Mouse (Mus musculus): ENCODE results near the gene Fam163a. TPM values are rescaled to one million over a fixed set of nuclear protein-coding genes. Genes with fewer than 3 reads are reported as not detected.

Gene Fam163a
- polyA plus RNA-seq, 1 experiment: not detected

GRCm38 (mm10) chr1:156046688-156047087 is 158.1 kb downstream of the Fam163a start:
- no peaks in the 10 kb centered on the region for H3K27me3 ChIP-seq (ENCODE audit: control insufficient read depth, insufficient read depth, insufficient read length)
- H3K36me3 ChIP-seq (ENCODE audit: control insufficient read depth, insufficient read depth): peaks cover 81% of the 10 kb centered on the region
- H3K79me3 ChIP-seq (ENCODE audit: low read depth): peaks cover 74% of the 10 kb centered on the region
- no peak overlapping the region for H3ac ChIP-seq (ENCODE audit: control insufficient read depth, insufficient read length, low read depth)
- TF ChIP-seq MYOD1 (IDR thresholded peaks at IDR 0.05; ENCODE audit: control insufficient read depth, insufficient read length, low read depth) (peak; percentile 72), CEBPB (IDR thresholded peaks at IDR 0.05; ENCODE audit: low read depth) (no peak), MYOG (IDR thresholded peaks at IDR 0.05; ENCODE audit: control insufficient read depth, extremely low read depth, insufficient read length) (no peak), CTCF (IDR thresholded peaks at IDR 0.05; ENCODE audit: control insufficient read depth, insufficient read depth, insufficient read length) (no peak), FOSL1 (IDR thresholded peaks at IDR 0.05; ENCODE audit: insufficient read depth, low read length, poor library complexity, severe bottlenecking) (no peak), USF1 (IDR thresholded peaks at IDR 0.05; ENCODE audit: low read depth) (no peak)
- H3K4me3 ChIP-seq (ENCODE audit: insufficient read depth, poor library complexity, severe bottlenecking): no peak overlapping the region
- H3K79me2 ChIP-seq (ENCODE audit: control insufficient read depth, insufficient read depth): peaks cover 100% of the 10 kb centered on the region

GRCm38 (mm10) chr1:156044211-156044611 is 160.6 kb downstream of the Fam163a start:
- no peak for TF ChIP-seq USF1 (IDR thresholded peaks at IDR 0.05; ENCODE audit: low read depth)
- no peak for TF ChIP-seq FOSL1 (IDR thresholded peaks at IDR 0.05; ENCODE audit: insufficient read depth, low read length, poor library complexity, severe bottlenecking)
- no peak for TF ChIP-seq CEBPB (IDR thresholded peaks at IDR 0.05; ENCODE audit: low read depth)
- TF ChIP-seq MYOG (IDR thresholded peaks at IDR 0.05; ENCODE audit: control insufficient read depth, extremely low read depth, insufficient read length): no peak
- no peak for TF ChIP-seq MAX (IDR thresholded peaks at IDR 0.05)
- no peak for TF ChIP-seq MYOD1 (IDR thresholded peaks at IDR 0.05; ENCODE audit: control insufficient read depth, insufficient read length, low read depth)
- TF ChIP-seq CTCF (IDR thresholded peaks at IDR 0.05; ENCODE audit: control insufficient read depth, insufficient read depth, insufficient read length): no peak
- Histone ChIP-seq H3K79me2 (ENCODE audit: control insufficient read depth, insufficient read depth) (peaks cover 99% of the 10 kb centered on the region), H3ac (ENCODE audit: control insufficient read depth, insufficient read length, low read depth) (no peak overlapping the region), H3K79me3 (ENCODE audit: low read depth) (peaks cover 83% of the 10 kb centered on the region), H3K4me3 (ENCODE audit: insufficient read depth, poor library complexity, severe bottlenecking) (no peak overlapping the region), H3K36me3 (ENCODE audit: control insufficient read depth, insufficient read depth) (peaks cover 64% of the 10 kb centered on the region), H3K27me3 (ENCODE audit: control insufficient read depth, insufficient read depth, insufficient read length) (no peaks in the 10 kb centered on the region)

- peaks cover 84% of the 10 kb centered on the region for H3K79me3 ChIP-seq (ENCODE audit: low read depth)
- peaks cover 99% of the 10 kb centered on the region for H3K79me2 ChIP-seq (ENCODE audit: control insufficient read depth, insufficient read depth)
- H3K27me3 ChIP-seq (ENCODE audit: control insufficient read depth, insufficient read depth, insufficient read length): no peaks in the 10 kb centered on the region
- peaks cover 52% of the 10 kb centered on the region for H3K36me3 ChIP-seq (ENCODE audit: control insufficient read depth, insufficient read depth)
- H3ac ChIP-seq (ENCODE audit: control insufficient read depth, insufficient read length, low read depth): no peak overlapping the region
- no peak overlapping the region for H3K4me3 ChIP-seq (ENCODE audit: insufficient read depth, poor library complexity, severe bottlenecking)
- TF ChIP-seq USF1 (IDR thresholded peaks at IDR 0.05; ENCODE audit: low read depth) (no peak), CTCF (IDR thresholded peaks at IDR 0.05; ENCODE audit: control insufficient read depth, insufficient read depth, insufficient read length) (peak; percentile 25), CEBPB (IDR thresholded peaks at IDR 0.05; ENCODE audit: low read depth) (no peak), FOSL1 (IDR thresholded peaks at IDR 0.05; ENCODE audit: insufficient read depth, low read length, poor library complexity, severe bottlenecking) (no peak), MYOG (IDR thresholded peaks at IDR 0.05; ENCODE audit: control insufficient read depth, extremely low read depth, insufficient read length) (no peak), MAX (IDR thresholded peaks at IDR 0.05) (no peak)
Measured at GRCm38 (mm10) chr1:156043027-156043426, 161.8 kb downstream of the Fam163a start.

GRCm38 (mm10) chr1:156042481-156042880 is 162.3 kb downstream of the Fam163a start:
- Histone ChIP-seq H3K4me3 (ENCODE audit: insufficient read depth, poor library complexity, severe bottlenecking) (no peak overlapping the region), H3K27me3 (ENCODE audit: control insufficient read depth, insufficient read depth, insufficient read length) (no peaks in the 10 kb centered on the region), H3K36me3 (ENCODE audit: control insufficient read depth, insufficient read depth) (peaks cover 47% of the 10 kb centered on the region), H3K79me2 (ENCODE audit: control insufficient read depth, insufficient read depth) (peaks cover 99% of the 10 kb centered on the region), H3ac (ENCODE audit: control insufficient read depth, insufficient read length, low read depth) (no peak overlapping the region), H3K79me3 (ENCODE audit: low read depth) (peaks cover 84% of the 10 kb centered on the region)
- no peak for TF ChIP-seq MAX (IDR thresholded peaks at IDR 0.05)
- no peak for TF ChIP-seq FOSL1 (IDR thresholded peaks at IDR 0.05; ENCODE audit: insufficient read depth, low read length, poor library complexity, severe bottlenecking)
- no peak for TF ChIP-seq USF1 (IDR thresholded peaks at IDR 0.05; ENCODE audit: low read depth)
- TF ChIP-seq MYOD1 (IDR thresholded peaks at IDR 0.05; ENCODE audit: control insufficient read depth, insufficient read length, low read depth): no peak
- TF ChIP-seq CTCF (IDR thresholded peaks at IDR 0.05; ENCODE audit: control insufficient read depth, insufficient read depth, insufficient read length): no peak
- no peak for TF ChIP-seq MYOG (IDR thresholded peaks at IDR 0.05; ENCODE audit: control insufficient read depth, extremely low read depth, insufficient read length)
- no peak for TF ChIP-seq CEBPB (IDR thresholded peaks at IDR 0.05; ENCODE audit: low read depth)

DNA sequence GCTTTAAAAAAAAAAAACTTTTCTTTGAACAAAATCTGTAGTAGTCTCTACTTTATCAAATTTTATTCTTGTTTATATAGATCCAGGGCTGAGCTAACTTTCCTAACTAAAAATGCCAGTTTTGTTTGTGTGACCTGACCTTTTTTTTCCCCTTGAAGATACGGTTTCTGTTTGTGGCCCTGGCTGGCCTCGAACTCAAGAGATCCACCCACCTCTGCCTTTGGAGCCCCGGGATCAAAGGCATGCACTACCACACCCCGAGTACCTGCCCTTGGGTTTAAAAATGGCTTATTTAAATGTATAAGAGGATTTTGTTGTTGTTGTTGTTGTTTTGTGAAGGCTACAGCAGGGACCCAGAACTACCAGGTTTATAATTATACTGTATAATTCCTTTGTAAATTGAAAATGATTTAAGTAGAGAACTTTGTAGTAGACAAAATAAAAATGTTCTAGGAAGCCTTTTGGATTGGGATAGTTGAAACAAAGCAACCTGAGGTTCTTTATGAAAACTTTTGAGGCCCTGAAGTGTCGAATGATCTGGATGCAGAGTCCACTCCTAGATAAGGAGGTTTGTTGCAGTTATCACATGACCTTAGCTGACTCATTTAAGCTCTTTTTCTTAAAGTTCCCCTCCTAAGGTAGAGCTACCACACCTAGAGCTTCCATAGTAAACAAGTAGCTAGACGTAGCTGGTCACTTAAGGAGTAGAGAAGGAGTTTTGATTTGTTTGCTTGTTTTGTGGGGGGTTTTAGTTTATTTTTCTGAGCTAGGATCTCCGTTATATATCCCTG is 163.2 kb downstream of the Fam163a start:
- Histone ChIP-seq H3ac (ENCODE audit: control insufficient read depth, insufficient read length, low read depth) (no peak overlapping the region), H3K36me3 (ENCODE audit: control insufficient read depth, insufficient read depth) (peaks cover 41% of the 10 kb centered on the region), H3K79me3 (ENCODE audit: low read depth) (peaks cover 81% of the 10 kb centered on the region), H3K4me3 (ENCODE audit: insufficient read depth, poor library complexity, severe bottlenecking) (peak overlapping the region; percentile 47), H3K27me3 (ENCODE audit: control insufficient read depth, insufficient read depth, insufficient read length) (no peaks in the 10 kb centered on the region), H3K79me2 (ENCODE audit: control insufficient read depth, insufficient read depth) (peaks cover 99% of the 10 kb centered on the region)
- TF ChIP-seq MAX (IDR thresholded peaks at IDR 0.05) (no peak), CTCF (IDR thresholded peaks at IDR 0.05; ENCODE audit: control insufficient read depth, insufficient read depth, insufficient read length) (no peak), CEBPB (IDR thresholded peaks at IDR 0.05; ENCODE audit: low read depth) (no peak), USF1 (IDR thresholded peaks at IDR 0.05; ENCODE audit: low read depth) (no peak), MYOD1 (IDR thresholded peaks at IDR 0.05; ENCODE audit: control insufficient read depth, insufficient read length, low read depth) (no peak), FOSL1 (IDR thresholded peaks at IDR 0.05; ENCODE audit: insufficient read depth, low read length, poor library complexity, severe bottlenecking) (no peak), MYOG (IDR thresholded peaks at IDR 0.05; ENCODE audit: control insufficient read depth, extremely low read depth, insufficient read length) (no peak)

Measured in C2C12 (cell line).